Mouse (Mus musculus) kidney, adult 2 months (tissue): Measurements from ENCODE around the gene Zscan2. TPM values are rescaled to one million over a fixed set of nuclear protein-coding genes. Genes with fewer than 3 reads are reported as not detected.
"Not testable (repeated sequence)": the region's sequence is repeated elsewhere in the genome, so short reads cannot be mapped to it uniquely, and the experiment has no call there.

ENCODE experiments used
- DNase-seq: peaks from one replicate; pipeline ENCODE4 v3.0.0; 2021
- H3K27ac ChIP-seq: fragments of 200-500 bp; 2 replicates; pipeline ENCODE4 v1.5.1; 2012; ENCODE audit warnings: low read depth, low read length, control low read depth, inconsistent platforms; ENCODE audit not compliant: insufficient read depth
- H3K27me3 ChIP-seq: fragments of 200-500 bp; replicated peaks from 2 replicates; pipeline ENCODE4 v1.6.1; 2012; ENCODE audit warnings: mild to moderate bottlenecking, moderate library complexity, low read length, inconsistent platforms; ENCODE audit not compliant: control insufficient read depth, insufficient read depth
- H3K36me3 ChIP-seq: fragments of 200-500 bp; 2 replicates; pipeline ENCODE4 v1.6.1; 2012; ENCODE audit warnings: mild to moderate bottlenecking, moderate library complexity, low read length, inconsistent platforms; ENCODE audit not compliant: control insufficient read depth, insufficient read depth
- H3K4me1 ChIP-seq: fragments of 200-500 bp; 2 replicates; pipeline ENCODE4 v1.6.1; 2011; ENCODE audit warnings: low read length; ENCODE audit not compliant: control insufficient read depth, insufficient read depth
- H3K4me3 ChIP-seq: fragments of 200-500 bp; 2 replicates; pipeline ENCODE4 v1.5.1; 2011; ENCODE audit warnings: mild to moderate bottlenecking, low read depth, low read length, control low read depth; ENCODE audit not compliant: insufficient read depth
- CTCF ChIP-seq: fragments of 200-500 bp; conservative IDR thresholded peaks from 2 replicates; pipeline ENCODE4 v1.5.1; 2011; ENCODE audit warnings: low read depth, mild to moderate bottlenecking, control low read depth, low read length, moderate library complexity, mixed read lengths; ENCODE audit not compliant: insufficient read depth, insufficient read length
- POLR2A ChIP-seq: fragments of 200-500 bp; IDR thresholded peaks from one replicate; pipeline ENCODE4 v1.6.1; 2011; ENCODE audit warnings: low read depth, low read length, control low read depth
- WGBS: fragments of 180-500 bp; shearing (Covaris S2); methylation state at CpG from one replicate; pipeline ENCODE4 v1.1.7; 2018; 5-methylcytosine and 5-hydroxymethylcytosine counted together
- polyA plus RNA-seq: library from polyadenylated mRNA; depleted of rRNA; stranded (reverse); fragments of >200 nt; gene quantifications from 2 replicates; pipeline ENCODE4 v1.2.3, GENCODE M21; 2012

Zscan2 gene
- polyA plus RNA-seq, 1 experiment, result 5.4 TPM

DNA sequence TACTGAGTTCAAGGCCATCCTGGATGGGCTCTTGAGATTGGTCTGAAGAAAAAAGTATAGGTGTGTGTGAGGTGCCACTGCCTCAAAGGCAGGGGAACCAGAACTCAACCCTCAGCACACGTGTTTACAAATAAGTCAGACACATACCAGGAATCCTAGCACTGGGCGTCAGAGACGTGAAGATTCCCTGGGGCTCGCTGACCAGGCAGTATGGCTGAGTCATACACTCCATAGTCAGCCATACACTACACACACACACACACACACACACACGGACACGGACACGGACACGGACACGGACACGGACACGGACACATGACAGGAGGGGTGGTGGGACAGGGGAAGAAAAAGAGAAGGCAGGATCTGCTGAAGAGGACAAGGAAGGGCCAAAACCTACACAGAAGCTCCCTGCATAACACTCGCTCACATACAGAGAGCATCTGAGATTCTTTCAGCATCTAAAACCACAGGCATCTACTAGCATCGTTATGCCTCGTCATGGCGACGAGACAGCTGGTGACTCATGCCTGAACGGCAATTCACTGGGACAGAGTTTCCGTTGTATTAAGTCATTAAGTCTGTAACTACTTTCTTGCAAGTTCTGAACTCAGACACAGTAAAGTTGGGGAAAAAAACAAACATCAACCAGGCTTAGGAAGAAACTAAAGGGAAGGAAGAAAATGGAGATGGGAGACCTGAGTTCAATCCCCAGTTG, 32.4 kb upstream of the Zscan2 start:
- Histone ChIP-seq H3K36me3 (no peaks in the 10 kb centered on the region), H3K4me3 (no peak overlapping the region), H3K27me3 (no peaks in the 10 kb centered on the region), H3K4me1 (no peaks in the 10 kb centered on the region), H3K27ac (no peak overlapping the region)
- peak; percentile 28 for DNase-seq
- WGBS, result 73% methylated on average over 18 of the region's 18 CpGs
- TF ChIP-seq CTCF (no peak), POLR2A (no peak)

- H3K27ac ChIP-seq, result no peak overlapping the region
- H3K4me1 ChIP-seq, result no peaks in the 10 kb centered on the region
- TF ChIP-seq POLR2A (no peak), CTCF (no peak)
- no peak overlapping the region for H3K4me3 ChIP-seq
- peak; percentile 43 for DNase-seq
- H3K27me3 ChIP-seq, result no peaks in the 10 kb centered on the region
- H3K36me3 ChIP-seq, result no peaks in the 10 kb centered on the region
- 80% methylated on average over 15 of the region's 15 CpGs for WGBS
Observed at GRCm38 (mm10) chr7:80830193-80830803, 30.4 kb upstream of the Zscan2 start.

DNA sequence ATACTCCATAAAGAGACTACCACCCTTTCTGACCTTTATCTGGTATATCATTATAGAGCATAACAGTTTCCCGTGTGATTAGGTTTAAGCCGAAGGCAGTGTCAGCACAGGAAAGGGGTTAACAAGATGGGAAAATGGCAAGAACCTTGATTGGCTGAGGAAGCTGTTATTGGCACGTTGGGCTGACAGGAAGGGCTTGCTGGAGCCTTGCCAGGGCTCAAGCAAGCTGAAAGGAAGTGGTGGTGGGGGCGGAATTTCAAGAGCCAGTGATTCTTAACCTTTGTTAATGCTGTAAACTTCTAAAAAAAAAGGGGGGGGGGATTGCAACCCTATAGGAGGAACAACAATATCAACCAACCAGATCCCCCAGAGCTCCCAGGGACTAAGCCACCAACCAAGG, 28.5 kb upstream of the Zscan2 start:
- WGBS, result 29% methylated on average over 4 of the region's 4 CpGs
- Histone ChIP-seq H3K4me1 (no peaks in the 10 kb centered on the region), H3K27me3 (no peaks in the 10 kb centered on the region), H3K27ac (no peak overlapping the region), H3K4me3 (no peak overlapping the region), H3K36me3 (no peaks in the 10 kb centered on the region)
- peak; percentile 71 for DNase-seq
- no peak for TF ChIP-seq CTCF
- no peak for TF ChIP-seq POLR2A

DNA sequence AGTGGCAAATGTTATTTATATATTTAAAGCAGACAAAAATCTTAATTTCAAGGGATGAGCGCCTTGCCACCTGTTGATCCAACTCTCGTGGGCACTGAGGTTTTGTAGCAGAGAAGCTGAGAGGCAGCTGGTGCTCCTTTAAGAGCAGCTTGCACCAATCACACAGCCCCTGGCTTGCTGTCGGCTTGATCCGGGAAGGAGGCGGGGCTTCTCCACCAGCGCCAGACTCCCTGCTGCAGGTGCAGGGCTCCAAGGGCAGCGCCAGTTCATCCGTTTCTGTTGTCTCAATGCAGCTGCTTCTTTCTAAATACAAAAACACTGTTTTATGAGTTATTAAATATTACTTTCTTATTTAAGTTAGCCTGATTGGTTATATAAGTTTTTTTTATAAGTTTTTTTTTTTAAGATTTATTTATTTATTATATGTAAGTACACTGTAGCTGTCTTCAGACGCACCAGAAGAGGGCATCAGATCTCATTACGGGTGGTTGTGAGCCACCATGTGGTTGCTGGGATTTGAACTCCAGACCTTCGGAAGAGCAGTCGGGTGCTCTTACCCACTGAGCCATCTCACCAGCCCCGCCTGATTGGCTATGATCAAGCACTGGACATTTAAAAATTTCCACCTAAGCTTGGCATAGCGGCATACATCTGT, 27.6 kb upstream of the Zscan2 start:
- not testable (repeated sequence) for H3K4me1 ChIP-seq, H3K27ac ChIP-seq, H3K27me3 ChIP-seq, H3K4me3 ChIP-seq, H3K36me3 ChIP-seq
- peak; percentile 76 for DNase-seq
- WGBS, result 20% methylated on average over 14 of the region's 14 CpGs

- WGBS, result 47% methylated on average over 12 of the region's 12 CpGs
Observed at GRCm38 (mm10) chr7:80833651-80834532, 26.8 kb upstream of the Zscan2 start.

GRCm38 (mm10) chr7:80835984-80836652, 24.6 kb upstream of the Zscan2 start:
- Histone ChIP-seq H3K27ac (no peak overlapping the region), H3K27me3 (no peaks in the 10 kb centered on the region), H3K4me1 (peaks cover 4% of the 10 kb centered on the region; the same call in 1 of the 2 replicates), H3K4me3 (no peak overlapping the region), H3K36me3 (no peaks in the 10 kb centered on the region)
- no peak for DNase-seq
- TF ChIP-seq POLR2A (no peak), CTCF (no peak)
- WGBS, result 80% methylated on average over 4 of the region's 4 CpGs

More at GRCm38 (mm10) chr7:80833651-80834532, 26.8 kb upstream of the Zscan2 start:
- Histone ChIP-seq H3K36me3 (no peaks in the 10 kb centered on the region), H3K4me3 (no peak overlapping the region), H3K4me1 (no peaks in the 10 kb centered on the region), H3K27ac (no peak overlapping the region), H3K27me3 (no peaks in the 10 kb centered on the region)
- TF ChIP-seq CTCF (no peak), POLR2A (no peak)
- no peak for DNase-seq

- Histone ChIP-seq H3K27me3 (no peaks in the 10 kb centered on the region), H3K4me3 (no peak overlapping the region), H3K4me1 (peaks cover 4% of the 10 kb centered on the region; the same call in 1 of the 2 replicates), H3K27ac (no peak overlapping the region), H3K36me3 (no peaks in the 10 kb centered on the region)
- peak; percentile 69 for DNase-seq
- TF ChIP-seq CTCF (no peak), POLR2A (no peak)
- 46% methylated on average over 9 of the region's 9 CpGs for WGBS
Observed at GRCm38 (mm10) chr7:80837736-80838135, 23.0 kb upstream of the Zscan2 start.
